Mouse (Mus musculus) neutrophil, adult 83 days (primary cell): Measurements from ENCODE around the gene Ormdl2. TPM values are rescaled to one million over a fixed set of nuclear protein-coding genes. Genes with fewer than 3 reads are reported as not detected.

Source experiments
- total RNA-seq, 2 experiments: library from RNA; stranded (reverse); gene quantifications; one replicate each; pipeline ENCODE4 v1.2.4; 2023

Gene Ormdl2
- 10 to 100 TPM; 20.5 to 25.1 TPM for total RNA-seq

DNA sequence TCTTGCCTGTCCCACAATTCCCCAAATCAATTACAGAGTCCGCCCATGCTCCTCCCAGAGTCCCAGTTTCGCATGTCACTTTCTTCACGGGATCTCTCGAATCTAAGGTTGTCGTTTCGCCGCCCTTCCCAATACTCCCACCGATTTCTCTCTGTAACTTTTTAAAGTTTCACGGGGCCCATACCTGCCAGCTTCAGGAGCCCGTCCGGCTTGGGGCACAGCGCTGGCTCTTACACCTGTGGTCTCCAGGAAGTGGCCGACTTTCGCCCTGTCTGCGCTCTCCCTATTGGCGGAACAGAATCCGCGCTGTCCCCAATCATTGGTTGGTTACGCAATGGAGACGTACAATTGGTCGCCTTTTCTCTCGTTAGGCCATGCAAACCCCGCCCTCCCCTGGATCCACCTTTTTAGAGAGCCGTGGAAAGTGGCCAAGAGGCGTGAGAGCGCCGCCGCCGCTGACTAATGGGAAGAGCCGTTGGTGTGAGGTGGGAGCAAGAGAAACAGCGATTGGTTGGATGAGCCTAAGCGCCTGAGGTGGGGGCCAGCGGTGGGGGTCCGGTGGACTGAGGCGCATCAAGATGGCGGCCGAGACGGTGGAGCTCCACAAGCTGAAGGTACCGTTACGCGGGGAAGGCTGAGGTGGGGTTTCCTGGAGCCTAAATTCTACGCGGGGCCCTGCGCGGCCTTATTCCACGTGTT, at the start of gene Ormdl2:
TSS of gene Ormdl2 (minus strand) at position 288 of the 699 bp plus-strand sequence.

GRCm38 (mm10) chr10:128817033-128817432, 4.4 kb downstream of the Ormdl2 start, which contains the start of gene Sarnp:
Sarnp (plus strand) TSS chr10:128817333.

DNA sequence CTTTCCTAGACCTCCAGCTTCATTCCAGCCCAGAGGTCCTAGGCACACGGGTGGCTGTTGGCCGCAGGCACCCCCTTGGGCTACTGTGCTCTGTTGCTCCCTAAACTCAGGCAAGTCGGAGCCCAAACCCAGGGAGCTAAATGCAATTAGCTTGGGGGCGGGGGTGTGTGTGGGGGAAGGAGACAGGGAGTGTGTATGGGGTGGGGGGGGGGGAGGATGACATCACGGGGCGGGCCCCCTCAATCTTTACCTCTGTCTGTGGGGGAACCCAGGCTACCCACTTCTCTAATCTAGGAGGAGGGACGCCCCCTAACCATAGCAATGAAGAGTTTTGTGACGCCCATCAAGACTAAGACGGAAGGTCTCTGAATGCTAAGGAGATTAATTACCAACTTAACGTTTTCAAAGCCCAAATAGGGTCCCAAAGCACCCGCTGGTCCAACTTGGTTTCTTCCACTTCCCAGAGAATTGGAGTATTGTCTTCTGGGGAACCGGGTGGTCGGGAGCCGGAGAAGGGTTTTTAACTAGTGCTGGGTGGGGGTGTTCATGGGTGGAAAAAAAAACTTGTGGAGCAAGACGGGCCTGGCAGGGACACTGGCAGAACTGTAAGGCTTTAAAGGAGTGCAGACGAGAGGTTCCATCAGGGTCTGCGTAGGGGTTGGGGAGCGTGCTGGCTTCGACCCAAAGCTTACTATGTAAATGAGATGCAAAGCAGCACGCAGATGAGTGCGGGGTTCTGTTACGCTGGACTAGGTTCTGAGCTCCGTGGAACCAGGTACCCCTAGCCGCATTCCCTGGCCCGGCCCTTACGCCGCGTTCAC, 17.0 kb downstream of the Ormdl2 start, which contains the start of gene Tmem198b:
TSS of gene Tmem198b (minus strand) at position 100 of the 821 bp plus-strand sequence.

GRCm38 (mm10) chr10:128803771-128804270, 17.6 kb downstream of the Ormdl2 start, which contains the start of gene Dnajc14:
Dnajc14 (plus strand) TSS chr10:128804062.

DNA sequence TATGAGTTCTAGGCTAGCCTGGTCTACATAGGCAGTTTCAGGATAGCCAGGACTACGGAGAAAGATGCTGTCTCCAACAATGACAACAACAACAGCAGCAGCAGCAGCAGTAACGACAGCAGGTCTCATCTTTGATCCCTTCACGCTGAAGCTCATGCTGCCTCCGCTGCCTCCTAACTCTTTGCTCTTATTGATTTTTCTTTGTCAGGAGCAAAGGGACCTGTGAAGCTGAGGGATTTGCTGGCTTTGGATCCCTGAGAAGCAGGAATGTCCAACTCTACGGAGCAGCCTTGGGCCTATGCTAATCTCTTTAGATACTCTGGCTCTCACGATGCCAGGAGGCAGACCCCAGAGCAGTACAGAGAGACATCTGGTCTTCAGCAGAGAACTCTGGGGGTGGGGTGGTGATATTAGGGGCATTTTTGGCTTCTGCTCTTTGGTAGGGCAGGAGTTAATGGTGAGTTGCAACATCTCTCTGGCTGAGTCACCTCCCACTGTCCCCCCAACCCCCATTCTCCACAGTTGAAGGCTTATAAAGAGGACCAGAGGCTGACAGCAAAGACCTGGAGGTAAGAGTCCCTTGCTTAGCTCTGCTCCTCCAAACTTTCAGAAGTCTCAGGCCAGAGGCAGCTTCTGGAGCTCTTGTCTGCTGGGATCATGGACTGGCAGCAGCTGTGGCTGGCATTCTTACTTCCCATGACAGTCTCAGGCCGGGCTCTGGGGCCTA, 30.9 kb downstream of the Ormdl2 start, which contains the start of gene Mmp19:
TSS of gene Mmp19 (plus strand) at position 513 of the 727 bp plus-strand sequence.

Other genes with a start within 250 kb of the Ormdl2 start
- gene Erbb3, start 232.0 kb downstream of the Ormdl2 start, total RNA-seq = 1 to 10 TPM in 1 of 2 experiments, under 1 TPM in 1; 0.85 to 1.1 TPM
- gene Rps26, start 194.9 kb downstream of the Ormdl2 start, total RNA-seq = 100 to 1,000 TPM; 512 to 560 TPM
- gene Ikzf4, start 175.7 kb downstream of the Ormdl2 start, total RNA-seq = not detected
- gene Suox, start 147.6 kb downstream of the Ormdl2 start, total RNA-seq = 1 to 10 TPM; 3.1 to 4.9 TPM
- gene Rab5b, start 125.4 kb downstream of the Ormdl2 start, total RNA-seq = 100 to 1,000 TPM; 108 to 111 TPM
- 1 to 10 TPM; 2.4 to 3.0 TPM for gene Pmel, start 117.5 kb downstream of the Ormdl2 start, total RNA-seq
- gene Cdk2, start 116.6 kb downstream of the Ormdl2 start, total RNA-seq = 10 to 100 TPM; 81.0 to 81.2 TPM
- 10 to 100 TPM; 42.5 to 51.0 TPM for gene Dgka, start 76.8 kb downstream of the Ormdl2 start, total RNA-seq
- 10 to 100 TPM; 18.2 to 22.3 TPM for gene Pym1, start 73.8 kb downstream of the Ormdl2 start, total RNA-seq
- 1 to 10 TPM; 6.6 to 7.3 TPM for gene Mmp19, start 30.7 kb downstream of the Ormdl2 start, total RNA-seq
- 10 to 100 TPM; 59.8 to 65.1 TPM for gene Dnajc14, start 17.6 kb downstream of the Ormdl2 start, total RNA-seq
- gene Tmem198b, start 17.3 kb downstream of the Ormdl2 start, total RNA-seq = 1 to 10 TPM; 5.7 to 6.5 TPM
- gene Sarnp, start 4.3 kb downstream of the Ormdl2 start, total RNA-seq = 10 to 100 TPM; 34.9 to 38.9 TPM
- gene Gdf11, start 70.1 kb upstream of the Ormdl2 start, total RNA-seq = under 1 TPM in 1 of 2 experiments, not detected in 1; 0.13 TPM
- gene Cd63, start 79.3 kb upstream of the Ormdl2 start, total RNA-seq = 100 to 1,000 TPM; 136 to 156 TPM
- gene Rdh5, start 101.2 kb upstream of the Ormdl2 start, total RNA-seq = 1 to 10 TPM; 3.2 to 6.0 TPM
- 10 to 100 TPM; 80.0 to 90.6 TPM for gene Bloc1s1, start 102.4 kb upstream of the Ormdl2 start, total RNA-seq
- under 1 TPM in 1 of 2 experiments, not detected in 1; 0.09 TPM for gene Itga7, start 112.2 kb upstream of the Ormdl2 start, total RNA-seq
- gene Mettl7b, start 139.3 kb upstream of the Ormdl2 start, total RNA-seq = not detected
- not detected for gene Olfr9, start 167.8 kb upstream of the Ormdl2 start, total RNA-seq
- gene Olfr763, start 189.1 kb upstream of the Ormdl2 start, total RNA-seq = not detected
- gene Olfr764-ps1, start 218.3 kb upstream of the Ormdl2 start, total RNA-seq = not detected
- gene Olfr765, start 228.4 kb upstream of the Ormdl2 start, total RNA-seq = not detected
- gene Olfr766-ps1, start 247.3 kb upstream of the Ormdl2 start, total RNA-seq = not detected